ENCODE assay signal across 14 mouse cellular contexts in genomic region chr12:117658821-117659220, GRCm38 (mm10).
DNase-seq lines count a peak whose midpoint lies in the region; ATAC-seq lines count a peak whose summit lies in the region.
"Had no signal": no experiment of that assay in that cellular context is flagged by ENCODE, and none has a peak within 500 bp of the region (broad histone marks: within the 10 kb centered on the region; RNA-seq: fewer than 3 reads in every experiment).

No protein-coding gene starts in this region.

- 59% methylated on average over 6 of the region's 6 CpGs for WGBS in kidney, embryonic 15.5 days
- 45% methylated on average over 6 of the region's 6 CpGs for WGBS in lung, embryonic 16.5 days
- WGBS in stomach, embryonic 16.5 days = 61% methylated on average over 6 of the region's 6 CpGs

- H3K27me3 ChIP-seq in kidney, embryonic 15.5 days = no peaks in the 10 kb centered on the region
- H3K27me3 ChIP-seq in lung, embryonic 16.5 days (ENCODE audit: control insufficient read depth, insufficient read depth, low read depth, low read length) = no peaks in the 10 kb centered on the region
- no peaks in the 10 kb centered on the region for H3K27me3 ChIP-seq in stomach, embryonic 16.5 days (ENCODE audit: control insufficient read depth, insufficient read depth, low read length)
- H3K27me3 ChIP-seq: midbrain, embryonic 13.5 days had no signal

- no peak overlapping the region for H3K27ac ChIP-seq in kidney, embryonic 15.5 days
- 0 out of 2 replicates have a peak overlapping the region, but pooled peaks have one; percentile 28 for H3K27ac ChIP-seq in lung, embryonic 16.5 days (ENCODE audit: low read length)
- H3K27ac ChIP-seq in stomach, embryonic 16.5 days (ENCODE audit: low read length) = no peak overlapping the region
- H3K27ac ChIP-seq: liver, embryonic 14.5 days; midbrain, embryonic 13.5 days had no signal

- no peak overlapping the region; the same call in 1 of the 2 replicates for H3K4me2 ChIP-seq in kidney, embryonic 15.5 days
- peak overlapping the region; percentile 35 for H3K4me2 ChIP-seq in lung, embryonic 16.5 days (ENCODE audit: low read depth, low read length)
- H3K4me2 ChIP-seq in stomach, embryonic 16.5 days (ENCODE audit: low read depth, low read length) = no peak overlapping the region
- H3K4me2 ChIP-seq: midbrain, embryonic 13.5 days had no signal

- peak overlapping the region; percentile 31 for H3K4me3 ChIP-seq in kidney, embryonic 15.5 days (replicated peaks)
- peak overlapping the region; percentile 42 for H3K4me3 ChIP-seq in lung, embryonic 16.5 days (ENCODE audit: low read length)
- peak overlapping the region; percentile 26 for H3K4me3 ChIP-seq in stomach, embryonic 16.5 days (replicated peaks; ENCODE audit: low read length)
- H3K4me3 ChIP-seq: midbrain, embryonic 13.5 days had no signal

- no peak for DNase-seq in frontal cortex, postnatal 36 days (ENCODE audit: low spot score in 2 of 2)
- no peak for DNase-seq in kidney, adult 9 months
- DNase-seq in lung, postnatal 25 days (ENCODE audit: low spot score) = no peak
- DNase-seq in urinary bladder, adult 18-20 months (ENCODE audit: low spot score in 2 of 2) = no peak
- DNase-seq: B cell, adult 2 months; gastrocnemius, postnatal 36 days; right cerebral cortex, postnatal 25 days had no signal

- no peak overlapping the region for H3K9ac ChIP-seq in kidney, embryonic 15.5 days
- peak overlapping the region; percentile 57 for H3K9ac ChIP-seq in lung, embryonic 16.5 days (ENCODE audit: low read length)
- no peak overlapping the region for H3K9ac ChIP-seq in stomach, embryonic 16.5 days (ENCODE audit: low read length)
- H3K9ac ChIP-seq: liver, embryonic 14.5 days; midbrain, embryonic 13.5 days had no signal

- H3K9me3 ChIP-seq in kidney, embryonic 15.5 days (replicated peaks) = no peaks in the 10 kb centered on the region
- H3K9me3 ChIP-seq in lung, embryonic 16.5 days (ENCODE audit: control insufficient read depth, low read length) = no peaks in the 10 kb centered on the region
- H3K9me3 ChIP-seq in stomach, embryonic 16.5 days (replicated peaks; ENCODE audit: control insufficient read depth, low read length) = no peaks in the 10 kb centered on the region
- H3K9me3 ChIP-seq: midbrain, embryonic 13.5 days had no signal

- peak; percentile 48; the same call in 1 of the 2 replicates for ATAC-seq in frontal cortex, adult (ENCODE audit: low TSS enrichment)
- ATAC-seq in kidney, embryonic 15.5 days (replicated peaks; ENCODE audit: low FRiP score) = no peak
- no peak for ATAC-seq in lung, embryonic 16.5 days (ENCODE audit: low read depth)
- no peak for ATAC-seq in stomach, embryonic 16.5 days (ENCODE audit: insufficient read depth, low FRiP score)
- ATAC-seq: forebrain, embryonic 14.5 days; midbrain, embryonic 13.5 days had no signal

- H3K36me3 ChIP-seq in kidney, embryonic 15.5 days = no peaks in the 10 kb centered on the region
- no peaks in the 10 kb centered on the region for H3K36me3 ChIP-seq in lung, embryonic 16.5 days (ENCODE audit: control insufficient read depth, insufficient read depth, low read length)
- no peaks in the 10 kb centered on the region for H3K36me3 ChIP-seq in stomach, embryonic 16.5 days (ENCODE audit: control insufficient read depth, insufficient read depth, low read length)
- H3K36me3 ChIP-seq: midbrain, embryonic 13.5 days had no signal

- no peaks in the 10 kb centered on the region for H3K4me1 ChIP-seq in kidney, embryonic 15.5 days
- H3K4me1 ChIP-seq in lung, embryonic 16.5 days (replicated peaks; ENCODE audit: control insufficient read depth, insufficient read depth, low read length) = peaks cover 23% of the 10 kb centered on the region
- H3K4me1 ChIP-seq in stomach, embryonic 16.5 days (ENCODE audit: control insufficient read depth, insufficient read depth, low read length) = no peaks in the 10 kb centered on the region
